Mouse (Mus musculus) forebrain, embryonic 13.5 days (tissue): ENCODE data around the gene Ctnna2. TPM values are rescaled to one million over a fixed set of nuclear protein-coding genes. Genes with fewer than 3 reads are reported as not detected.

Experiments
- ATAC-seq: fragments of 200-750 bp; cut with Nextera tagmentation; 2 replicates; pipeline ENCODE4 v1.8.0; 2017
- H3K27ac ChIP-seq: fragments of 300-500 bp; sonication (generic); 2 replicates; pipeline ENCODE4 v1.5.1; 2015; ENCODE audit warnings: inconsistent platforms, mild to moderate bottlenecking, moderate library complexity
- H3K27me3 ChIP-seq: fragments of 300-500 bp; sonication (generic); 2 replicates; pipeline ENCODE4 v1.6.1; 2015; ENCODE audit warnings: mild to moderate bottlenecking, inconsistent platforms
- H3K36me3 ChIP-seq: fragments of 300-500 bp; sonication (generic); 2 replicates; pipeline ENCODE4 v1.6.1; 2015; ENCODE audit warnings: mild to moderate bottlenecking, inconsistent platforms; ENCODE audit not compliant: poor library complexity, severe bottlenecking
- H3K4me1 ChIP-seq: fragments of 300-500 bp; sonication (generic); 2 replicates; pipeline ENCODE4 v1.6.1; 2015; ENCODE audit warnings: inconsistent platforms
- H3K4me2 ChIP-seq: fragments of 300-500 bp; sonication (generic); 2 replicates; pipeline ENCODE4 v1.6.1; 2015; ENCODE audit warnings: inconsistent platforms, mild to moderate bottlenecking, moderate library complexity
- H3K4me3 ChIP-seq: fragments of 300-500 bp; sonication (generic); 2 replicates; pipeline ENCODE4 v1.5.1; 2015; ENCODE audit warnings: mild to moderate bottlenecking, inconsistent platforms
- H3K9ac ChIP-seq: fragments of 300-500 bp; sonication (generic); 2 replicates; pipeline ENCODE4 v1.6.1; 2015; ENCODE audit warnings: mild to moderate bottlenecking, inconsistent platforms
- H3K9me3 ChIP-seq: fragments of 300-500 bp; sonication (generic); replicated peaks from 2 replicates; pipeline ENCODE4 v1.6.1; 2016; ENCODE audit warnings: inconsistent platforms
- WGBS: fragments of 180-500 bp; shearing (Covaris S2); methylation state at CpG from one replicate; pipeline ENCODE4 v1.1.7; 2015; 5-methylcytosine and 5-hydroxymethylcytosine counted together
- polyA plus RNA-seq: library from polyadenylated mRNA; unstranded; fragments of >200 nt; fragmentation: Nextera tagmentation; extraction: Ambion mirVana; gene quantifications from 2 replicates; pipeline ENCODE4 v1.2.1, GENCODE M21; 2015

Ctnna2 gene
- polyA plus RNA-seq, 1 experiment from 2014 or later = 83.4 TPM

DNA sequence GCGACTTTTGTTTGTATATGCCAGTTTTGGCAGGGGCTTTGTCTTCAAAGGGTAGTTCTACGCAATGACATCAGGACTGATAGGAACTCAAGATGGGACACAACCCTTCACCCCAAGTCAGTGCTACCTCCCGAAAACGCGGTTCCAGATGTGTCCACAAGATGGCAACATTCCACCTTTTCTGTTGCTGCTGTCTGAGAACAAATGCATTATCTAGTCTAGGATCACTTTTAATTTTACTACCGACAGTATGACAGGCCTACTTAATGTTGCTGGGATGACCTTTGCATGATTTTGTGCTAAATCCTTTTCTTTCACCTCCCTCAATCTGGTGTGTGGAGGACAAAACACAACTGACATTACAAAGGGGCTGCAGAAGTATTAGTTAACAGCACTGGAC lies 329.4 kb downstream of the Ctnna2 start:
- Histone ChIP-seq H3K4me1 (no peaks in the 10 kb centered on the region), H3K27ac (no peak overlapping the region), H3K9ac (no peak overlapping the region), H3K9me3 (no peaks in the 10 kb centered on the region), H3K4me3 (no peak overlapping the region), H3K4me2 (no peak overlapping the region), H3K36me3 (no peaks in the 10 kb centered on the region), H3K27me3 (no peaks in the 10 kb centered on the region)
- ATAC-seq = peak; percentile 55
- 15% methylated on average over 6 of the region's 6 CpGs for WGBS

DNA sequence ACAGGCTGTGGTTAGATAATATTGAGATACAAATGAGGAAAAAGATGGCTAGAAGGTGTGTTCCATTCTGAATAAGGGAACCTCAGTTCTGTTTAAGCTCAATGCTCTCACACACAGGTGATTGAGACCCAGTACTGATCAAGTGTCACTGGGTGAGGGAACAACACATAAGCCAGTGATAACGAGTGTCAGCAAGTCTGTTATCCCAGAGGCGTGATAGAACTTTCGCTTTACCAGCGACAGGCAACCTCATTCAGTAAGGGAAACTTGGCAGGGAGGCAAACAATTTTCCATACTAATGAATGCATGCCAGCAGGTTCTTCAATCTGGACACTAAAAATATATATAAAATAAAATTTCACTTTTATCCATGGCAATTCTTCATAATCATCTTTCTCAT lies 334.9 kb downstream of the Ctnna2 start:
- Histone ChIP-seq H3K27me3 (no peaks in the 10 kb centered on the region), H3K4me2 (no peak overlapping the region), H3K4me3 (no peak overlapping the region), H3K9ac (no peak overlapping the region), H3K9me3 (no peaks in the 10 kb centered on the region), H3K36me3 (peaks cover 6% of the 10 kb centered on the region), H3K4me1 (no peaks in the 10 kb centered on the region), H3K27ac (no peak overlapping the region)
- no peak for ATAC-seq
- 49% methylated on average over 4 of the region's 4 CpGs for WGBS

DNA sequence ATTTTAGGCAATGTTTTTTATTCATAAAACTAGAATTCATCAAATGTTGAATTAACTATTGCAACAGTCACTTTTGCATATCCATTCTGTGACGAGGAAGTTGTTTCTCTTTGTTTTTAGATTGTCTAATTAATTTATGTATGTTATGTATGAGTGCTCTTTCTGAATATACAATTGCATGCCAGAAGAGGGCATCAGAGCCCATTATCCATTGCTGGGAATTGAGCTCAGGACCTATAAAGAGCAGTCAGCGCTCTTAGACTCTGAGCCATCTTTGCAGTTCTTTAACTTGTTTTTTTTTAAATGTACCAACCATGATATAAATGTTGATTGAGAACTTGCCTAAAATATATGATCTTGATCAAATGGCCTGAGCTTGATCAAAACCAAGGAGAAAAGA lies 340.7 kb downstream of the Ctnna2 start:
- Histone ChIP-seq H3K4me2 (no peak overlapping the region), H3K4me1 (no peaks in the 10 kb centered on the region), H3K4me3 (no peak overlapping the region), H3K36me3 (peaks cover 13% of the 10 kb centered on the region), H3K9me3 (no peaks in the 10 kb centered on the region), H3K9ac (no peak overlapping the region), H3K27ac (no peak overlapping the region), H3K27me3 (no peaks in the 10 kb centered on the region)
- no peak for ATAC-seq
- WGBS = 79% methylated on average over 2 of the region's 2 CpGs

DNA sequence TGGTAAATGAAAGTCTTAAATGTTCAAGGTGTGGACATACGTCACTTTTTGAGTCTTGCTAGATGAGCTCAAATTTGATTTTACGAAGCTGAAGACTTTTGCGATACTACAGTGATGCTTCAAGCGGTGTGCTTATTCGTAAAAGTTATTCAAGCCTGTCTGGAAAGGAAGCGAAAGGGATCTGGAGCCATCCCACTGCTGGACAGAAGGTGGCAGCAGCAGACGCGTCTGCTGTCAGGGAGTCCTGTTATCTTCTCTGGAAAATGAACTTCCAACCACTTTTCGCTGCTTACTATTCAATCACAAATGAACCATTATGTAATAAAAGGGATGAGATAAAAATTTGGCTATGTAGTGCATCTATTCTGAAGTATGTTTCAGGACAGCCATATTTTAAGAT lies 345.5 kb downstream of the Ctnna2 start:
- no peak overlapping the region for H3K4me3 ChIP-seq
- no peaks in the 10 kb centered on the region for H3K27me3 ChIP-seq
- no peak overlapping the region for H3K27ac ChIP-seq
- H3K9ac ChIP-seq = no peak overlapping the region
- 0 out of 2 replicates have a peak, but pooled peaks cover 7% of the 10 kb centered on the region for H3K36me3 ChIP-seq
- WGBS = 34% methylated on average over 9 of the region's 9 CpGs
- H3K9me3 ChIP-seq = no peaks in the 10 kb centered on the region
- H3K4me2 ChIP-seq = no peak overlapping the region
- peak; percentile 73 for ATAC-seq
- H3K4me1 ChIP-seq = no peaks in the 10 kb centered on the region

DNA sequence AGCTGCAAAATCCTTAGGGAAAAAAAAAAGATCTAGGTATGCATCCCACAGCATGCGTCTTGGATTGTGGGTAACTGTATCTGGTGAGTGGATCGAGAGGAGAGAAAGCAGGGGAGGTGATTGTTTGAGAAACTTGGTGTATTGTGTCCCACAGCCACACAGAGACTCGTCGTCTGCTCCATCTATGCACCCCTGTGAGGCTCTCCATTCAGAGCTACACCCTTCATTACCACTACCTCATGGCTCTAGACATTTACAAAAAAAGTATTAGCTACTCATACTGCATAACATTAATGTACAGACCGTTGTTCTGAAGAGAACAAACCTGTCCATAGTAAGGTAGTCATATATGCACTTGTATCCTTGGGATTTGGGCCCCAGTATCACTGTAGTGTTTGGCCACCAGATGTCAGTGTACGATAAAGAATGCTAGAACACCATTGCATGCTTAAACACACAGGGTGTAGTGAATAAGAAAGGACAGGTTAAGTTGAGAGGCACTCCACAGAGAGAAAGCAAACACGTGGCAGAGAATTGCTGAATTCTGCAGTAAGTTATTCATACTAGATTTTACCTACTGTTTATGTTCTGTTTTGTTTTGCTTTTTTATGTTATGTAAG lies 350.8 kb downstream of the Ctnna2 start:
- ATAC-seq = peak; percentile 88
- Histone ChIP-seq H3K4me1 (no peaks in the 10 kb centered on the region), H3K36me3 (no peaks in the 10 kb centered on the region), H3K27ac (no peak overlapping the region), H3K27me3 (no peaks in the 10 kb centered on the region), H3K4me2 (no peak overlapping the region), H3K9me3 (no peaks in the 10 kb centered on the region), H3K4me3 (no peak overlapping the region), H3K9ac (no peak overlapping the region)
- 47% methylated on average over 7 of the region's 7 CpGs for WGBS

DNA sequence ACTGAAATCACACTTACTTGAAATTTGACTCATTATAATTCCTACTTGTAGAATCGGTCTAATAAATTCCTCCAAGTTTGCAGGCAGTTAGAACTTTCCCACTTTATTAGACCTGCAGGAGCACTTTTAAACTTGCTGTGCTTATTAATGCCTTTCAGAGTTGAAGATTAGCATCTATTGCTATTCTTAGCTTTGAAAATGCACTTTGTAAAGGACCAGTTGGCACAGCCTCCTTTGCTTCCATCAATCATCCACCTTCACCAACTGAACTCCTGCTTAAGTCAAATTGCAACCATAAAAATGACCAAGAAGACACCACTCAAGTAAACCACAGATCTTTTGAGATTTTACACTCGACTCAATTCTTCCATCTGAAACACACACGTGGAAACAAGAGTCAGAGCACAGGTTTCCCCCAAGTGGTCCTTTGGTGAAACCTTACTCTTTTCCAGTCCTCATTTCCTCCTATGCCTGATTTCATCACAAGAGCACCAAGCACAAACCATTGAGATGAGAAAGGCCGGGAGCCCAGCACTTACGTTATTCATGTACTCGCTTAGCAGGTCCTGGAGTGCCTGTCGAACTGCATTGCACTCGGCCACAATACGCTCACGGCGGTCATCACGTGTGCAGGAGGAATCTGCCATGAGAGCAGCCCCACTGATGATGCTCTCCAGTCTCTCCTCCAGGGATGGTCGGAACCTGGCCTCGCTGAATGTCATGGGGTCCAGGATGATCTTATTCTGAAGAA lies 374.7 kb downstream of the Ctnna2 start:
- 92% methylated on average over 14 of the region's 14 CpGs for WGBS
- no peaks in the 10 kb centered on the region for H3K9me3 ChIP-seq
- ATAC-seq = no peak
- 0 out of 2 replicates have a peak, but pooled peaks cover 3% of the 10 kb centered on the region for H3K4me1 ChIP-seq
- peaks cover 4% of the 10 kb centered on the region; the same call in 1 of the 2 replicates for H3K36me3 ChIP-seq
- H3K4me3 ChIP-seq = no peak overlapping the region
- H3K9ac ChIP-seq = no peak overlapping the region
- H3K27ac ChIP-seq = no peak overlapping the region
- H3K4me2 ChIP-seq = no peak overlapping the region
- no peaks in the 10 kb centered on the region for H3K27me3 ChIP-seq

DNA sequence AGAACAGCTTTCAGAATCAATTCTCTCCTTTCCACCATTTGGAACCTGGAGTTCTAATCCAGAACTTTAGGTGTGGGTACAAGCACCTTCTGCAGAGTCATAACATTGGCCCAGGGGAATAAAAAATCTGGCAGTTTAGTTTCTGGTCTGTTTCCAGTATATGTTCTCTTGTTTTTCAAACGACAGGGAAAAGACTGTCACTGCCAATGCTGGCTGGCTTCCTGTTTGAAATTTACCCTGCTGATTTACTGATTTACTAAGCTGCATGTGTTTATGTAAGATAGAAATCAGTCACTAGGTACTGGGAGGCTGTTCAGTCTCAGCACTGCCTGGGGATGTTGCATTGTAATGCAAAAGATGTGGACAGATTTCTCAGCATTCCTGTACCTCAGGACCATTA lies 375.6 kb downstream of the Ctnna2 start:
- no peaks in the 10 kb centered on the region for H3K27me3 ChIP-seq
- H3K27ac ChIP-seq = no peak overlapping the region
- no peaks in the 10 kb centered on the region for H3K9me3 ChIP-seq
- peak; percentile 41; the same call in 1 of the 2 replicates for ATAC-seq
- no peak overlapping the region for H3K4me3 ChIP-seq
- H3K36me3 ChIP-seq = peaks cover 4% of the 10 kb centered on the region; the same call in 1 of the 2 replicates
- H3K4me1 ChIP-seq = 0 out of 2 replicates have a peak, but pooled peaks cover 3% of the 10 kb centered on the region
- H3K4me2 ChIP-seq = no peak overlapping the region
- WGBS = 40% methylated on average over 1 of the region's 1 CpGs
- H3K9ac ChIP-seq = no peak overlapping the region

DNA sequence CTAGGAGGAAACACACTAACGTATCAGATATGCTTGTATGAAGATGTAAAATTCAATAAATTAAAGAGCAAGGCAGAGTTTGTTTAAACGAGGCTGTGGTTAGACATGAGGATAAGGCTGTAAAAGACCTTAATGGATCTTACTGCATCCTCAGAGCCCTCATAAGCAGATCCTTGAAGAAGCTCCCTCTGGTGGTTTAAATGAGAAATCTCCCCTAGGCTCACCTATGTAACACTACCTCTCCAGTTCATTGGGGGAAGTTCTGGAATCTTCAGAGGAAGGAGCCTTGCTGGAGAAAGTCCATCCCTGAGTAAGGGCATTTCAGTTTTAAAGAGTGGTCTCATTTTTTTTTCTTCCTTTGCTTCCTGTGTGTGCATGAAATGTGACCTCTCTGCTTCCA lies 380.3 kb downstream of the Ctnna2 start:
- H3K4me1 ChIP-seq = 0 out of 2 replicates have a peak, but pooled peaks cover 3% of the 10 kb centered on the region
- H3K9me3 ChIP-seq = no peaks in the 10 kb centered on the region
- no peak overlapping the region for H3K4me3 ChIP-seq
- 66% methylated on average over 2 of the region's 2 CpGs for WGBS
- H3K9ac ChIP-seq = no peak overlapping the region
- no peaks in the 10 kb centered on the region for H3K36me3 ChIP-seq
- no peaks in the 10 kb centered on the region for H3K27me3 ChIP-seq
- no peak overlapping the region for H3K4me2 ChIP-seq
- H3K27ac ChIP-seq = no peak overlapping the region
- ATAC-seq = peak; percentile 58

DNA sequence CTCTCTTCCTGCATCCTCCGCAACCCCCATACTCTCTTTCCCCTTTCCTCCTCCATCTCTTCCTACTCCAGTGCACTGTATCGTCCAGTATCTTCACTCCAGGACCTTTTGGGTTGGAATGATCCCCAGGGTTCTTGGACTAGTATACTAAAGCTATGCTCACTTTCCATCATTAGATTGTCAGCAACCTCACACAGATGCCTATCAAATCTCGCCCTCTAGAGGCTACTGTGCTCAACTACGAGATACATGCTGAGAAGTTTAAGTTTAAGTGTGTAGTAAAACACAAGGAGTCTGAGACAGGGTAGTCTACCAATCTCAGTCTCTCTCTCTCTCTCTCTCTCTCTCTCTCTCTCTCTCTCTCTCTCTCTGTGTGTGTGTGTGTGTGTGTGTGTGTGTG lies 396.9 kb downstream of the Ctnna2 start:
- WGBS = 46% methylated on average over 4 of the region's 4 CpGs
- Histone ChIP-seq H3K36me3 (no peaks in the 10 kb centered on the region), H3K27ac (no peak overlapping the region), H3K27me3 (no peaks in the 10 kb centered on the region), H3K4me3 (no peak overlapping the region), H3K4me2 (no peak overlapping the region), H3K4me1 (no peaks in the 10 kb centered on the region), H3K9me3 (no peaks in the 10 kb centered on the region), H3K9ac (no peak overlapping the region)
- no peak for ATAC-seq

DNA sequence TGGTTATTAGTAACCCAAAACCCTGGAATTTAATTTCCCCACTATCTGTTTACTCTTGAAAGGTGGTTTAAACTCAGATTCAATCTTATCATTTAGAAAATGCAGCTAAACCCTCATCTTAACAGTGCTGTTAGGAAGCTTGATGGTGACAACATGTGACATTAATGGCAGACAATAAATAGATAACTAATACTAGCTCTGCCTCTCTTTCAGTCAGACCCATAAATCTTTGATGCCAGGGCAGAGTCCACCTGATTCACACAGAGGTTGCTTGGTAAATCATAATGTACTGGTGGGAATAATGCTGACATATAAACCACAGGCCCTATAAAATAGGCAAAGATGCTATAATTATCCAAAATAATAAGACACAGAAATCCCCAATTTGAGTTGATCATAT lies 398.6 kb downstream of the Ctnna2 start:
- Histone ChIP-seq H3K27ac (no peak overlapping the region), H3K4me2 (no peak overlapping the region), H3K36me3 (no peaks in the 10 kb centered on the region), H3K9me3 (no peaks in the 10 kb centered on the region), H3K4me1 (no peaks in the 10 kb centered on the region), H3K4me3 (no peak overlapping the region), H3K27me3 (no peaks in the 10 kb centered on the region), H3K9ac (no peak overlapping the region)
- ATAC-seq = no peak

DNA sequence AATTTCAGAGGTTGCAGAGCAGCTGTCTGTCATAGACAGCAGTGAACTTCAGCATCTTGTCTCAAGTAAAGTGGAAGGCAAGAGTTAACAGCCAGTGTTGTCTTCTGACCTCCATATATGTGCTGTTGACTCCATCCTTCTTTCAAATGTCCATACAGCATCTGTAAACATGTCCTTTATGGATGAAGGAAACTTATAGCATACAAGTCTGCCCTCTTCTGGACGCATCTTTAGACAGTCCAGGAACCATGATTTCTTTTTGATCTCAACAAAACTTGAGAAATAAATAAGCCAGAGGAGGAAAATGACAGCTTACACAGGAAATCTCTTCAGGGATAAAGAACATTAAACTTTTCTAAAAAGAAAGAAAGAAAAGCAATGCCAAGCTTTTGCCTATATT lies 400.9 kb downstream of the Ctnna2 start:
- ATAC-seq = no peak
- no peak overlapping the region for H3K4me2 ChIP-seq
- H3K9ac ChIP-seq = no peak overlapping the region
- 56% methylated on average over 1 of the region's 1 CpGs for WGBS
- no peaks in the 10 kb centered on the region for H3K36me3 ChIP-seq
- H3K27ac ChIP-seq = no peak overlapping the region
- H3K9me3 ChIP-seq = no peaks in the 10 kb centered on the region
- H3K27me3 ChIP-seq = no peaks in the 10 kb centered on the region
- H3K4me3 ChIP-seq = no peak overlapping the region
- no peaks in the 10 kb centered on the region for H3K4me1 ChIP-seq

DNA sequence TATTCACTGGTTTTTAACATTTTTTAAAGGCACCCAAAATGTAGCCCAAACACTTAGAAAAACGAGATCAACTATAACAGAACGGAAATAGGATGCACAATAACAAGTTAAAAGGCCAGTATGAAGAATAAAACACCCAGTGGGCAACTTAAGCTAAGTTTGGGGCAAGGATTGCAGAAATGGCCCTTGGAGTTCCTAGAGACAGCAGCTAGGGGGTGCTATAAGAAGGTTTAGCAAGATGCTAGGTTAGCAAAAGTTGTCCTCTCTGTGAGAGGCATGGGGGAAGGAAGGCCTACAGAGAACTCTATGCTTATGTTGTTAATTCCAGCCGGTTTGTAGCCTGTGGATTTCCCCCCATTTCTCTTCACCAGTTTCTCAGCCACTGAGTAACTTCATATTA lies 401.9 kb downstream of the Ctnna2 start:
- 63% methylated on average over 3 of the region's 3 CpGs for WGBS
- Histone ChIP-seq H3K36me3 (no peaks in the 10 kb centered on the region), H3K4me1 (no peaks in the 10 kb centered on the region), H3K4me3 (no peak overlapping the region), H3K27me3 (no peaks in the 10 kb centered on the region), H3K9me3 (no peaks in the 10 kb centered on the region), H3K4me2 (no peak overlapping the region), H3K27ac (no peak overlapping the region), H3K9ac (no peak overlapping the region)
- ATAC-seq = no peak
